Mouse (Mus musculus) CH12.LX (cell line): ENCODE data around the gene Rnf31. TPM values are rescaled to one million over a fixed set of nuclear protein-coding genes. Genes with fewer than 3 reads are reported as not detected.

Source experiments
- DNase-seq: peaks from one replicate; pipeline ENCODE4 v3.0.0-alpha.2; 2013; ENCODE audit errors: extremely low read depth
- H3K27ac ChIP-seq: 2 replicates; pipeline ENCODE4 v1.5.1; 2012; ENCODE audit warnings: low read depth, mild to moderate bottlenecking, control low read depth, moderate library complexity; ENCODE audit not compliant: insufficient read depth
- H3K27me3 ChIP-seq: replicated peaks from 2 replicates; pipeline ENCODE3; 2012; ENCODE audit warnings: inconsistent platforms
- H3K36me3 ChIP-seq, 2 experiments: replicated peaks in 1 of 2; 2 replicates each; pipeline versions ENCODE3 to v1.6.1; 2012; ENCODE audit warnings: inconsistent platforms in 1 of 2, low read length in 1 of 2, mild to moderate bottlenecking in 1 of 2, mixed read lengths in 1 of 2, moderate library complexity in 1 of 2; ENCODE audit not compliant: control insufficient read depth in 1 of 2, insufficient read depth in 1 of 2
- H3K4me1 ChIP-seq, 2 experiments: 2 replicates each; pipeline ENCODE4 v1.6.1; 2012; ENCODE audit warnings: inconsistent platforms in 1 of 2, moderate library complexity in 1 of 2; ENCODE audit not compliant: insufficient read depth in 2 of 2, control insufficient read depth in 1 of 2
- H3K4me2 ChIP-seq: 2 replicates; pipeline ENCODE4 v1.6.1; 2012; ENCODE audit warnings: low read depth, mild to moderate bottlenecking, control low read depth; ENCODE audit not compliant: poor library complexity, insufficient read depth, severe bottlenecking
- H3K4me3 ChIP-seq, 3 experiments: fragments of 150-350 bp in 1 of 3; sonication (generic) in 1 of 3; replicated peaks in 1 of 3; 2 replicates each; pipeline versions ENCODE3 to v1.5.1; 2011 to 2012; ENCODE audit warnings: low read depth in 2 of 3, low read length in 2 of 3, mild to moderate bottlenecking in 2 of 3, moderate library complexity in 2 of 3, control low read depth in 1 of 3, improper control_type of control experiment in 1 of 3, inconsistent platforms in 1 of 3, mixed read lengths in 1 of 3; ENCODE audit not compliant: poor library complexity in 1 of 3
- H3K79me2 ChIP-seq: replicated peaks from 2 replicates; pipeline ENCODE4 v1.6.1; 2012; ENCODE audit warnings: mild to moderate bottlenecking, moderate library complexity; ENCODE audit not compliant: control insufficient read depth, poor library complexity, insufficient read depth, severe bottlenecking; ENCODE audit errors: extremely low read depth
- H3K9ac ChIP-seq: 2 replicates; pipeline ENCODE4 v1.6.1; 2012; ENCODE audit warnings: low read depth, mild to moderate bottlenecking, control low read depth, moderate library complexity; ENCODE audit not compliant: insufficient read depth
- H3K9me3 ChIP-seq: replicated peaks from 2 replicates; pipeline ENCODE3; 2012; ENCODE audit warnings: low read length, inconsistent platforms, mixed read lengths
- ELF1 ChIP-seq: IDR thresholded peaks from 2 replicates; pipeline ENCODE4 v1.6.1; 2014; ENCODE audit warnings: low read depth, mild to moderate bottlenecking, inconsistent platforms, low read length, improper control_type of control experiment
- EP300 ChIP-seq: IDR thresholded peaks from 2 replicates; pipeline ENCODE4 v1.6.1; 2011; ENCODE audit warnings: low read length, improper control_type of control experiment
- HCFC1 ChIP-seq: IDR thresholded peaks from 2 replicates; pipeline ENCODE4 v1.6.1; 2012; ENCODE audit warnings: low read depth, mild to moderate bottlenecking, inconsistent platforms, low read length, improper control_type of control experiment
- JUN ChIP-seq: IDR thresholded peaks from 2 replicates; pipeline ENCODE4 v1.6.1; 2011; ENCODE audit warnings: low read depth, mild to moderate bottlenecking, low read length, improper control_type of control experiment, moderate library complexity; ENCODE audit not compliant: insufficient read depth
- JUND ChIP-seq: conservative IDR thresholded peaks from 2 replicates; pipeline ENCODE4 v1.6.1; 2011; ENCODE audit warnings: low read depth, low read length, improper control_type of control experiment
- KAT2A ChIP-seq: IDR thresholded peaks from 2 replicates; pipeline ENCODE4 v1.6.1; 2012; ENCODE audit warnings: low read length, improper control_type of control experiment, inconsistent platforms; ENCODE audit not compliant: insufficient replicate concordance
- MAFK ChIP-seq: IDR thresholded peaks from 2 replicates; pipeline ENCODE4 v1.6.1; 2011; ENCODE audit warnings: low read length, improper control_type of control experiment; ENCODE audit not compliant: insufficient replicate concordance
- MEF2A ChIP-seq: IDR thresholded peaks from 2 replicates; pipeline ENCODE4 v1.6.1; 2014; ENCODE audit warnings: low read depth, mild to moderate bottlenecking, inconsistent platforms, low read length, improper control_type of control experiment, borderline replicate concordance
- MYC ChIP-seq: IDR thresholded peaks from 2 replicates; pipeline ENCODE4 v1.6.1; 2011; ENCODE audit warnings: low read depth, mild to moderate bottlenecking, improper control_type of control experiment, low read length
- NRF1 ChIP-seq: IDR thresholded peaks from 2 replicates; pipeline ENCODE4 v1.6.1; 2014; ENCODE audit warnings: low read depth, mild to moderate bottlenecking, inconsistent platforms, low read length, improper control_type of control experiment, moderate library complexity
- RAD21 ChIP-seq: IDR thresholded peaks from 2 replicates; pipeline ENCODE4 v1.6.1; 2011; ENCODE audit warnings: low read depth, mild to moderate bottlenecking, low read length, improper control_type of control experiment, moderate library complexity
- RCOR1 ChIP-seq: conservative IDR thresholded peaks from 2 replicates; pipeline ENCODE4 v1.6.1; 2012; ENCODE audit warnings: low read depth, mild to moderate bottlenecking, inconsistent platforms, low read length, improper control_type of control experiment
- TCF12 ChIP-seq: IDR thresholded peaks from 2 replicates; pipeline ENCODE4 v1.6.1; 2014; ENCODE audit warnings: low read depth, mild to moderate bottlenecking, inconsistent platforms, low read length, improper control_type of control experiment
- ZKSCAN1 ChIP-seq: IDR thresholded peaks from 2 replicates; pipeline ENCODE4 v1.6.1; 2012; ENCODE audit warnings: low read depth, inconsistent platforms, low read length, improper control_type of control experiment, borderline replicate concordance
- dilution Hi-C: fragments of 300-500 bp; cut with MboI; formaldehyde crosslinking; loops from 2 replicates; pipeline ENCODE4 v1.14.3; 2020; ENCODE audit warnings: low sequenced_read_pairs; ENCODE audit not compliant: extremely low pct_unique_long_range_greater_than_20kb, extremely low pct_ligation_motif_present
- in situ Hi-C: fragments of 300-500 bp; cut with MboI; formaldehyde crosslinking; loops from 3 replicates; pipeline ENCODE4 v1.14.3; 2019; ENCODE audit warnings: low sequenced_read_pairs, low pct_ligation_motif_present, low pct_unique_long_range_greater_than_20kb, mixed read lengths
- polyA plus RNA-seq: library from polyadenylated mRNA; unstranded; fragments of >175 nt; gene quantifications from 2 replicates; pipeline ENCODE4 v1.2.1, GENCODE M21; 2012; ENCODE audit warnings: low read depth; ENCODE audit not compliant: insufficient read length
- total RNA-seq, 2 experiments: library from RNA; depleted of rRNA; stranded (reverse); fragments of 300-350 nt in 1 of 2; fragments of >200 nt in 1 of 2; gene quantifications; 2 replicates each; pipeline ENCODE4 v1.2.3; 2012 to 2014

The Rnf31 gene
- total and polyA plus RNA-seq, 3 experiments, result 3.8 to 22.6 (median 15.9) TPM

GRCm38 (mm10) chr14:55605743-55606459, 14.4 kb downstream of the Rnf31 start:
- H3K4me1 ChIP-seq, result peaks cover 4 to 32% of the 10 kb centered on the region in 2 experiments; a peak in 3 of 4 replicates
- TF ChIP-seq NRF1 (no peak), RAD21 (no peak), JUND (no peak), RCOR1 (no peak)
- no peaks in the 10 kb centered on the region for H3K79me2 ChIP-seq
- H3K4me2 ChIP-seq, result no peak overlapping the region
- no peak for DNase-seq
- H3K9ac ChIP-seq, result no peak overlapping the region
- H3K9me3 ChIP-seq, result no peaks in the 10 kb centered on the region
- in situ Hi-C loops (no loop called here), dilution Hi-C loops (no loop called here)
- no peaks in the 10 kb centered on the region for H3K27me3 ChIP-seq
- H3K36me3 ChIP-seq, result peaks cover 56 to 79% of the 10 kb centered on the region in 2 experiments
- no peak overlapping the region for H3K4me3 ChIP-seq
- no peak overlapping the region for H3K27ac ChIP-seq

GRCm38 (mm10) chr14:55608339-55608738, 16.8 kb downstream of the Rnf31 start:
- H3K4me2 ChIP-seq, result no peak overlapping the region
- H3K4me3 ChIP-seq, result no peak overlapping the region
- peaks cover 4 to 20% of the 10 kb centered on the region in 2 experiments; a peak in 3 of 4 replicates for H3K4me1 ChIP-seq
- DNase-seq, result no peak
- no peaks in the 10 kb centered on the region for H3K9me3 ChIP-seq
- peaks cover 35 to 57% of the 10 kb centered on the region in 2 experiments for H3K36me3 ChIP-seq
- no peak overlapping the region for H3K27ac ChIP-seq
- dilution Hi-C loops (no loop called here), in situ Hi-C loops (no loop called here)
- H3K27me3 ChIP-seq, result no peaks in the 10 kb centered on the region
- no peak for TF ChIP-seq MYC
- no peak for TF ChIP-seq MEF2A
- TF ChIP-seq MAFK, result no peak
- no peak for TF ChIP-seq TCF12
- TF ChIP-seq JUN, result no peak
- TF ChIP-seq ELF1, result no peak
- TF ChIP-seq EP300, result no peak
- no peak for TF ChIP-seq HCFC1
- TF ChIP-seq KAT2A, result no peak
- TF ChIP-seq ZKSCAN1, result no peak
- no peak overlapping the region for H3K9ac ChIP-seq
- no peaks in the 10 kb centered on the region for H3K79me2 ChIP-seq
